Comparison of ENCODE assay signal across 8 mouse cellular contexts in genomic region chr19:16168653-16169198, GRCm38 (mm10). TPM values are rescaled to one million over a fixed set of nuclear protein-coding genes. Genes with fewer than 3 reads are reported as not detected.
DNase-seq lines count a peak whose midpoint lies in the region; ATAC-seq and TF ChIP-seq lines count a peak whose summit lies in the region.

No protein-coding gene starts in this region.

- peak overlapping the region; percentile 70 for H3K27ac ChIP-seq in left cerebral cortex, adult 2 months
- H3K27ac ChIP-seq in embryonic fibroblast, embryonic 13.5 days (ENCODE audit: insufficient read depth, low read length), result peak overlapping the region; percentile 1
- H3K27ac ChIP-seq in hindbrain, embryonic 10.5 days, result peak overlapping the region; percentile 78
- peak overlapping the region; percentile 34; the same call in 1 of the 2 replicates for H3K27ac ChIP-seq in limb, embryonic 13.5 days

- H3K4me1 ChIP-seq in embryonic fibroblast, embryonic 13.5 days (ENCODE audit: control insufficient read depth, insufficient read depth, low read length), result peaks cover 17% of the 10 kb centered on the region
- peaks cover 46% of the 10 kb centered on the region for H3K4me1 ChIP-seq in hindbrain, embryonic 10.5 days (replicated peaks)
- peaks cover 53% of the 10 kb centered on the region for H3K4me1 ChIP-seq in limb, embryonic 13.5 days

- no peak overlapping the region for H3K4me3 ChIP-seq in left cerebral cortex, adult 2 months
- H3K4me3 ChIP-seq in embryonic fibroblast, embryonic 13.5 days (ENCODE audit: insufficient read depth, low read length), result no peak overlapping the region
- no peak overlapping the region for H3K4me3 ChIP-seq in hindbrain, embryonic 10.5 days
- H3K4me3 ChIP-seq in limb, embryonic 13.5 days, result no peak overlapping the region
- H3K4me3 ChIP-seq in myocyte, result no peak overlapping the region

- ATAC-seq in limb, embryonic 13.5 days (ENCODE audit: low FRiP score, low read depth), result no peak
- no peak for ATAC-seq in activated CD4-positive, CD25-positive, alpha-beta regulatory T cell, adult 4 months

- no peaks in the 10 kb centered on the region for H3K9me3 ChIP-seq in hindbrain, embryonic 10.5 days
- H3K9me3 ChIP-seq in limb, embryonic 13.5 days, result no peaks in the 10 kb centered on the region

- 41% methylated on average over 4 of the region's 4 CpGs for WGBS in hindbrain, embryonic 10.5 days
- WGBS in limb, embryonic 13.5 days, result 48% methylated on average over 4 of the region's 4 CpGs

- TF ChIP-seq POLR2A in embryonic fibroblast, embryonic 13.5 days (IDR thresholded peaks at IDR 0.05; ENCODE audit: low read depth, low read length), result no peak
- no peak for TF ChIP-seq POLR2A in myocyte (IDR thresholded peaks at IDR 0.05; ENCODE audit: insufficient read length, low read depth)

- no peak for DNase-seq in left cerebral cortex, adult 2 months (ENCODE audit: extremely low spot score in 1 of 2, low spot score in 2 of 2)
- no peak for DNase-seq in left cerebral cortex, postnatal 36 days (ENCODE audit: low spot score in 2 of 2)
- peak; percentile 14 for DNase-seq in hindbrain, embryonic 10.5 days (ENCODE audit: low spot score)
- no peak for DNase-seq in spleen, adult 12 weeks (ENCODE audit: low spot score)

- H3K27me3 ChIP-seq in hindbrain, embryonic 10.5 days (ENCODE audit: insufficient read depth, poor library complexity, severe bottlenecking), result no peaks in the 10 kb centered on the region
- no peaks in the 10 kb centered on the region for H3K27me3 ChIP-seq in limb, embryonic 13.5 days
- H3K27me3 ChIP-seq in myocyte (ENCODE audit: control insufficient read depth, insufficient read depth, insufficient read length), result no peaks in the 10 kb centered on the region

- no peak for TF ChIP-seq CTCF in left cerebral cortex, adult 2 months (IDR thresholded peaks at IDR 0.05)
- no peak for TF ChIP-seq CTCF in embryonic fibroblast, embryonic 13.5 days (IDR thresholded peaks at IDR 0.05; ENCODE audit: borderline replicate concordance, insufficient read depth, low read length)

- H3ac ChIP-seq in myocyte (ENCODE audit: control insufficient read depth, insufficient read length), result no peak overlapping the region

- H3K79me2 ChIP-seq in myocyte (ENCODE audit: control insufficient read depth, insufficient read depth), result peaks cover 18% of the 10 kb centered on the region

- H3K4me2 ChIP-seq in limb, embryonic 13.5 days (replicated peaks), result no peak overlapping the region; the same call in 1 of the 2 replicates
- H3K4me2 ChIP-seq in myocyte (ENCODE audit: low read depth), result peak overlapping the region; percentile 35

- intact Hi-C loops in left cerebral cortex, adult 2 months (cut with DNase I), result no loop called here
- intact Hi-C loops in left cerebral cortex, postnatal 36 days (cut with DNase I), result loop anchor here (5.0 kb wide), 1 partner anchor 36 kb away; the partner anchor contains the start of gene Gnaq

- H3K9ac ChIP-seq in limb, embryonic 13.5 days, result no peak overlapping the region

- no peaks in the 10 kb centered on the region; the same call in 1 of the 2 replicates for H3K36me3 ChIP-seq in hindbrain, embryonic 10.5 days
- H3K36me3 ChIP-seq in limb, embryonic 13.5 days, result peaks cover 3% of the 10 kb centered on the region; the same call in 1 of the 2 replicates
- H3K36me3 ChIP-seq in myocyte (ENCODE audit: control insufficient read depth, insufficient read depth), result no peaks in the 10 kb centered on the region

TF ChIP-seq in myocyte, 11 proteins besides CTCF, POLR2A, EP300 and RAD21:
- no peak for TF ChIP-seq TCF3 (IDR thresholded peaks at IDR 0.05; ENCODE audit: insufficient read length, low read depth)
- TF ChIP-seq MYOG (IDR thresholded peaks at IDR 0.05; ENCODE audit: control insufficient read depth in 1 of 3, insufficient read depth in 1 of 3, insufficient read length in 2 of 3, low read depth in 2 of 3), result no peak
- no peak for TF ChIP-seq TCF12 (IDR thresholded peaks at IDR 0.05; ENCODE audit: insufficient read depth, poor library complexity, severe bottlenecking)
- no peak for TF ChIP-seq SRF (IDR thresholded peaks at IDR 0.05; ENCODE audit: control insufficient read depth, insufficient read length, low read depth)
- no peak for TF ChIP-seq MYOD1 (IDR thresholded peaks at IDR 0.05; ENCODE audit: control insufficient read depth in 1 of 3, insufficient read length in 2 of 3, low read depth in 2 of 3)
- TF ChIP-seq E2F4 (IDR thresholded peaks at IDR 0.05; ENCODE audit: insufficient read depth), result no peak
- TF ChIP-seq REST (IDR thresholded peaks at IDR 0.05; ENCODE audit: insufficient read depth, insufficient read length), result no peak
- TF ChIP-seq USF1 (IDR thresholded peaks at IDR 0.05; ENCODE audit: low read depth), result no peak
- TF ChIP-seq POLR2AphosphoS2 (IDR thresholded peaks at IDR 0.05; ENCODE audit: insufficient read length, low read depth), result no peak
- no peak for TF ChIP-seq CEBPB (IDR thresholded peaks at IDR 0.05; ENCODE audit: insufficient read depth, poor library complexity, severe bottlenecking)
- no peak for TF ChIP-seq MAX (IDR thresholded peaks at IDR 0.05; ENCODE audit: low read depth)

RNA-seq across cellular contexts. Expression of gene Gnaq, which starts 36.1 kb away (rescaled TPM):
- total RNA-seq in left cerebral cortex, adult 2 months (2021), result 100 to 1,000 TPM; 164 to 172 TPM
- total RNA-seq in left cerebral cortex, postnatal 36 days (2021), result 100 to 1,000 TPM; 161 to 168 TPM
- polyA plus RNA-seq in embryonic fibroblast, embryonic 13.5 days (2011; ENCODE audit: insufficient read length, low read depth, missing spikeins), result 50.5 and 54.4 TPM in 2 replicates
- 23.1 and 26.7 TPM in 2 replicates for polyA plus RNA-seq in hindbrain, embryonic 10.5 days (2016; fragmentation: Nextera tagmentation; extraction: Ambion mirVana)
- 30.3 and 31.9 TPM in 2 replicates for polyA plus RNA-seq in limb, embryonic 13.5 days (2015; fragmentation: Nextera tagmentation; extraction: Ambion mirVana)
- polyA plus RNA-seq in myocyte (2012; fragmentation: generic; extraction: Trizol), result 8.3 TPM
- polyA plus RNA-seq in activated CD4-positive, CD25-positive, alpha-beta regulatory T cell, adult 4 months (2017; shearing (Covaris generic)), result 10 to 100 TPM; 18.3 to 23.3 TPM

Comparison
In these comparisons a context has a peak if more than half of its experiments do, and no peak if none do; other contexts are left out.
1. H3K27ac ChIP-seq: peak in every context shown above with its lines; median percentile 78 in hindbrain, embryonic 10.5 days; 70 in left cerebral cortex, adult 2 months; 34 in limb, embryonic 13.5 days; 1 in embryonic fibroblast, embryonic 13.5 days.